Mouse (Mus musculus): Measurements from ENCODE around the gene Erp27. TPM values are rescaled to one million over a fixed set of nuclear protein-coding genes. Genes with fewer than 3 reads are reported as not detected.

Gene Erp27
- under 1 TPM in 1 of 2 experiments, not detected in 1; 0.20 TPM for total RNA-seq (2021)

DNA sequence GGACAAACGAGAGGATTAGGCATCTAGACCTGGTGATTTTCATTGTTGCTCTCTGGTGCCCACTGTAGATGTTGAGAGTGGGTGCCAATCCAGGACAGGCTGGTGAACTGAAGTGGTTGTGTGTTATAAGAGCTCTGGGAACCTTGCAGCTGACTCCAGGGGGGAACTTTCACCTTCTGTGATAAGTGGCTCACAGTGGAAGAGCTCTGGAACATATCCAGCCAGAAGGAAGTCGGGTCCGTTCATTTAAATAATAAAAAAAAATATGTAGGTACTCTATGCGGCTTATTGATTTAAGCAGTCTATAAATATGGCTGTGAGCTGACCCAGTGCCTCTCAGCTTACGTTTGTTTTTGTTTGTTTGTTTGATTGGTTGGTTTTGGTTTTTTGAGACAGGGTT lies at the start of gene Erp27:
TSS of gene Erp27 (minus strand) at position 101 of the 400 bp plus-strand sequence.
- DNase-seq: no peak

DNA sequence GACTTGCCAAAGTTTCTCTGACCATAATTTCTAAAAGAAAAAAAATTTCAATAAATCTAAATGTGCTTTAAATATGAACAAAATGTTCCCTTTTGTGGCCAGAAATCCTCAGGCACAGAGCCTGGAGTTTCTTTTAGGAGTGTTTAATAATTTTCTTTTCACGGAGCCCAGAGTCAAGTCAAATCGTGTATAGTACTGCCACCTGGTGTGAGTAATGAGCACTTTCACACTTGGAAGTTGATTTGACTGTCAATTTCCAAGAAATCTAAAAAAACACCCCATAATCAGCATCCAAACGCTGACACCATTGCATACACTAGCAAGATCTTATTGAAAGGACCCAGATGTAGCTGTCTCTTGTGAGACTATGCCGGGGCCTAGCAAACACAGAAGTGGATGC lies 46.9 kb upstream of the Erp27 start:
- DNase-seq: peak; percentile 20

DNA sequence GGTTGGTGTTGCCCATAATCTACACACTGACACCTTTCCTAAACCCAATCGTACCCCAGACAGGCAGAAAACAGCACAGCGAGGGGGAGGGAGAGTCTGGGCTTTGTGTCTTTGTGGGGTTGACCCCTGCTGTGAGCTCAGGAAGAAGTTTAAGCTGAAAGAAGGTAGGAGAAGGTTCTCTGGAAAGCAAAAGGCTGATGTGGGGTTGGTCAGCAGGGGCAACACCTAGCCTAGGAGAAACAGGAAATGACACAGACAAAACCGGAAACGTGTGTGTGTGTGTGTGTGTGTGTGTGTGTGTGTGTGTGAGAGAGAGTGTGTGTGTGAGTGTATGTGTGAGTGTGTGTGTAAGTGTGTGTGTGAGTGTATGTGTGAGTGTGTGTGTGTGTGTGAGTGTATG lies 45.5 kb upstream of the Erp27 start:
- no peak for DNase-seq

DNA sequence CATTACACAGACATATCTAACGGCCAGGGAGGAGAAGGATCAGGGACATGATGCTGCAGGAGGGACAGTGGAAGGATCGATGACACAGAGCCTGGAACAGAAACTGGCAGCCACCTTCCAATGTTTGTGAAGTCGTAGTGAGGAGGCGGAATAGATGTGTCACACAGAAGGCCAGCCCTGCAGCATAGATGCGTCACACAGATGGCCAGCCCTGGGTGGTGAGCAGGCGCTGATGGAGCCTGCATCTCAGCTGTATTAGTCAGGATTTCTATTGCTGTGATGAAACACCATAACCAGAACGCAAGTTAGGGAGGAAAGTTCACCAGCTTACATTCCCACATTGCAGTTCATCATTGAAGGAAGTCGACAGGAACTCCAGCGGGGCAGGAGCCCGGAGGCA lies 43.9 kb upstream of the Erp27 start:
- DNase-seq: no peak

DNA sequence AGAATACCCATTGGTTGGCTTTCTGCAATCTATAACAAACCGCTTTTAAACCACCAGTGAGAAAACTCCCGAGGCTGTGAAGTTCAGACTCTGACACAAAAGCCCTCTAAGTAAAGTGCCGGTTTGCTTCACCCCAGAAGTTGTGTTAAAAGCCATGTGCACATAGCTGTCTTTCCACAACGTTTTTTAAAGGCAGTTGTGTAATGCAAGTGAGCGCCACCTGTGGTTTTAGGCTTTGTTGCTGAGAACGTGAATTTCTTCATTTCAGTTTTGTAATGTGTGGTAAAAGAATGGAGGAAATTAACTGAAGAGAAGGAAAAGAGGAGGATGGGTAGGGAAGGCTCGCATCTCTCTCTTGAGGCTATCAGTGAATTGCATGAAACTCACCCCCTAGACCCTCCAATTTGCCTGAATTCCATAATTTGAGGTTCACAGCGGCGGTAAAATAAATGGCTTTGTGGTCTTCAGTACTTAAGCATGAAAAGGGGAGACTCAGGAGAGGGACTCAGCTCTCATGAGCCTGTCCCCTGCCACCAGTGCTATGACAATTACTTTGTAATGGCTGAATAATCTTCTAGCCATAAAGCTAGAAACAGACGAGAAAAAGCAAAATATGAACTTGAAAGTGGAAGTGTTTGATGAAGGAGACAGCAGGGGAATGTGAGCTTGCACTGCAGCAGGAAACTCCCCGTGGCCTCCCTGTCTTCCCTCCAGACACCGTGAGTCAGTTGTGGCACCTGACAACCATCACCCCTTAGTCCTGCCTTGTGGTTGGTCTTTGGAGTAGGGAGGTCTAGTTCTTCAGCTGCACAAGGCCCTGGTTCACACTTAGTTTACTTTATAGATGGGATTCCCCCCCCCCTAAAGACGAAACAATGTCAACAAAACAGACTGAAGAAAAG lies 42.9 kb upstream of the Erp27 start:
- no peak for DNase-seq

DNA sequence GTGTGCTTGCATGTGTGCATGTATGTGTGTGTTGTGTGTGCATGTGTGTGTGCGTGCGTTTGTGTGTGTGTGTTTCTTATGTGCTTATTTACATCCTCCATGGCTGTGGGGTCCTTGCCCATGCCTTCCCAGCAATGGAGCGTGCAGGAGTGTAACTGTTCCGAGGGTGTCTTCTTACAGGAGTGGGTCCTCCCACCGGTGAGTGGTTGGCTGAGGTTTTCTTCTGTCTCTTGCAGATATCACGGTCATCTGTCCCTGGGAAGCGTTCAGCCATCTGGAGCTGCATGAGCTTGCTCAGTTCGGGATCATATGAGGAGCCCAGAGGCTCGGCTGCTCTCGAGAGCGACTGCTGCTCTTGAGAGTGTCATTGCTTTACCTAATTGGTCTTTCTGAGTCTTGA lies 41.0 kb upstream of the Erp27 start:
- DNase-seq: no peak

DNA sequence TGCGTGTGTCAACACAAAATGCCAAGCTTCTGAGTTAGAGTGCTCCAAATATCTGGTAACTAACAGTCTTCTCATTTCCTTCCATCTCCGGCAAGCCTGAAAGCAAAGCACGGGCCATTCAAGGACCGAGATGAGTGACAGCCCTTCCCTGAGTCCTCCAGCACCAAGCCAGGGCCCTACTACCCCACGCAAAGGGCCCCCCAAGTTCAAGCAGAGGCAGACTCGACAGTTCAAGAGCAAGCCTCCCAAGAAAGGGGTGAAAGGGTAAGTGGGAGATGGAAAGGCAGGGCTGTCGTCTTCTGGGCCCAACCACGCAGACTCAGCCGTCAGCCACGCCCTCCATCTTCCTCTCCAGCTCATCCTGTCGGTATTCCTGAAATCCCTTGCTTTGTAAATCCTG lies 37.2 kb upstream of the Erp27 start:
- DNase-seq: no peak

DNA sequence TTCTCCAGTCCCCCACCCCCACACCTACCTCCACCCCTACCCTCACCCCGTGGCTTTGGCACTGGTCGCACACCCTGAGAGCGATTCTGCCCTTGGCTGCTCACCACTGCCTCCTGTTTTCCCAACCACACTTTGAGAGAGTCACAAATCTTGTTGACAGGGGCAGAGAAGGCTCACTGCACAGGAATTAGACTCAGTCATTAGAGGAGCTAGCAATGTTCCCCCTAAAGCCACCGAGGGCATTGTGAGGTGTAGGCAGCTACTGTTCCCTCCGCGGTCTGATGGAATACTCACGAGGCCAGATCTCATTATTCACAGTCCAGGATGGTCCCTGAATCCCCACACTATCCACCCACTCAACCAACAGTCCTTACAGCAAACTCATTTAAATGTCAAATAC lies 35.1 kb upstream of the Erp27 start:
- DNase-seq: no peak

DNA sequence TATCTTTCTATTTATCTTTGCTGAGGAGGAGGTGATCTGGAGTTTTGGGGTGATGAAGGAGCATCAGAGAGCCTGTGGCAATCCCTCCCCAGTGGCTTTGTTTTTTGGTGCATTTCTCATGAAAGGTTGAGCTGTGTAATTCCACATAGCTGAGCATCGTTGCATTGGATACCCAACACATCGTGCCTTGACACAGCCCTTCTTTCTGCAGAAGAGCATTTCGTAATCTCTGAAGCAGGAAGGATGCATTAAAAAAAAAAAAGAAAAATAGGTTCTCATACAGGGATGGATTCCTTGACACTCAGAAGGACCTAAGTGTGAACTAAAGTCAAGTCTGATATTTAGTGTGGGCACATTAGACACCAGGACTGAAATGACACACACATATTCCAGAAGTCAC lies 33.3 kb upstream of the Erp27 start:
- DNase-seq: no peak

DNA sequence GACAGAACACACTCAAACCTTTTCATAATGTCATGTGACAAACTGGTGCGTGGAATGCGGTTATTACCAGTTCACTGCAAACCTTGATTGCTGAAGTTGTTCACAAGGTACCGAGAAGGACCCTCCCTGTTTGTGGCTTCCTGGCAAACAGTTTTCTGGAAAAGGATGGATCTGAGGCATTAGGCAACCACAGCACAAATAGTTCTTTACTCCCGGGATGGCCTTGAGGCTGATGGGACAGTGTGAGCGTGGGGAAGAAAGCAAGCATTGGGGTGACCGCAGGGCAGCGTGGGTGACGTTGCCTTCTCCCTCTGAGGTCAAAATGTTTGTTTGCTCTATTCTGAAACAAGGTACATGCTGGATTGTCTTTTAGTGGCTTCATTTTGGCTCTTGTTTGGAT lies 32.7 kb upstream of the Erp27 start:
- DNase-seq: no peak

DNA sequence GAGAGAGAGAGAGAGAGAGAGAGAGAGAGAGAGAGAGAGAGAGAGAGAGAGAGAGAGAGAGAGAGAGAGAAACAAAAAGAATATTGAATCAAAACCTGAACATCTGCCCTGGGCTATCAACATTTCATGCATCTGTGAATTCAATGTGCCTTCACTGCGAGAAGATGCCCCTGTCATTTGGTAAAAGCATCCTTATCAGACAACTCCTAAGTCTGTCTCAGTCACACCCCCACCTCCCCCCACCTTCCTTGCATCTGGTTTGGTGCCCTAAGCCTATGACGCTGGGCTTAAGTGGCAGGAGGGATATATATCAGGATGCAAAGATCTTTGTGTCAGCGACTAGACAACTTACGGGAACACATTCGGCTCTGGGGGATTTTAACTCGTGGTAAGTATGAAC lies 32.2 kb upstream of the Erp27 start:
- DNase-seq: no peak

DNA sequence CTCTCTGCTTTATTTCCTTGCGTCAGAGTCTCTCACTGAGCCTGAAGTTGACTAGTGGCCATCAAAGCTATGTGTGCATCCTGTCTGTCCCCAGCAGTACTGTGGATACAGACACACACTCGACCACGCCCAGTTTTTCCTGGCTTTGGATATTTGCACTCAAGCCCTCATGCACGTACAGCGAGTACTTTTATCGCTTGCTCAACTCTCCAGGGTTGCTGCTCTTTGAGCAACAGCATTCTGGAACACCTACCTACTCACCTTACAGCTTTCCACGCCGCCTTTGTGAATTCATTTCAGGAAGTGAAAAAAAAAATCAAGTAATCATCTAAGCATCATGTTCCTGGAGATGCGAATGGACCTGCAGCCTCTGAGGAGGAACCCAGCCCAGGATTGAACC lies 30.9 kb upstream of the Erp27 start:
- DNase-seq: no peak

DNA sequence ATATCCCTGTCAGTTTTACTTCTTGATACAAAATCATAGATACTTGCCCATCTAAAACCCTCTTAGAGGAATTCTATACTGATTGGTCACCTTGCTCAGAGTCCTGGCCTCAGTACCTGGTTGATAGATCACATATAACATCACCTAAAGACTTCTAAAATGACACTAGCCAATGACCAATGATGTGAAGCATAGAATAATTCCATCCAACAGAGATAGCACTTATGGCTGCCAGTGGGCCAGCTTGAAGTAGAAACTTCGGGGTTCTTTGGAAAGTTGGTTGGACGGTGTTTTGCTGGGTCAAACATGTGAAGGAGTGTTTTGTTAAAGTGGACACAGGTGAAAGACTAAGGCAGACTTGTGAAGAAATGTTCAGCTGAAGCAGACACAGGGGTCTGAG lies 28.2 kb upstream of the Erp27 start:
- no peak for DNase-seq

DNA sequence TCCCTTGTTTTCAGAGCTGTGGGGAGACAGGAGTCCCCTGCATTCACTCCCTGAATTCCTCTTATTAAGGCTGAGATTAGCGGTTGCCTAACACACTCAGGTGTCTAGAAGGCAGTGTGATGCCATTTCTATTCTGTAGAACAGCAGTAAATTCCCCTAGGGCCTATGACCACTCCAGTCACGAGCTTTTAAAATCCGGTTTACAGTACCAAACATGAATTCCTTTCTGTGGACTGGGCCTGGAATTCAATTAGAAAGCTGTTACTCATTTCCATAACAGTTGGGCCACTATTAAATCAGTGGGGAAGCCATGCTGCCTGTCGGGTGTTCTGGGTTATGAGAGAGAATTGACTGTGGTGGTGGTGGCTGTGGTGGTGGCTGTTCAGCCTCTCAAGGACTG lies 25.7 kb upstream of the Erp27 start:
- no peak for DNase-seq

DNA sequence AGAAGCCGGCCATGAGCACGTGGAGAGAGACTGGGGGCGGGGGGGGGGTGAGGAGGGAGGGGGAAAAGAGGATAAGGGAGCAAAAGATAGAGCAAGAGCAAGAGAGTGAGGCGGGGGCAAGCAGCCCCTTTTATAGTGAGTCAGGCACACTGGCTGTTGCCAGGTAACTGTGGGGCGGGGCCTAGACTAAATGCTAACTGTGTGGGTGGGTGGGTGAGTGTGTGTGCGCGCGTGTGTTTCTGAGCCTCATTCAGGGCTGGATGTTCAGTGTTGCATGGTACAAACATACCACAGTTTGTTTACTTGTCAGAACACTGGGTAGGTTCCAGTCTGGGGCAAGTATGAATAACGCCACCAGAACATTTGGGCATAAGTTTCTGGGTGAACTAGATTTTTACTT lies 25.0 kb upstream of the Erp27 start:
- DNase-seq: no peak

DNA sequence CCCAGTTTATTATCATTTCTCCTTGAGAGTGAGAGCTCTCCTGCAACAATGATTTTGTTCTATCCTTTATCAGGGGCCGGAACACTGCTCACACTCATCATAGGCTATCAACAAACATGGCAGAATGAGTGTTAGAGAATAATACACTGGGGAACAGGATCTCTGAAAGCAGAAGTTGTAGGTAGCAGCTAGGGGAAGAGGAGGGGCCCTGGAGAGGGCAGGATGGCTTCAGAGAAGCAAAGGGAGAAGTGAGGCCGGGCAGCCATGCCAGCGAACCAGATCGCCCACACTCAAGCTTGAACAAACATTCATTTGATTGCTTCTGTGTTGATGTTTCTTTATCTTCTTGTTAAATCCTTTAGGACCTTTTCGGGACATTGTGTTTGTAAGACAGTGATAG lies 24.3 kb upstream of the Erp27 start:
- no peak for DNase-seq

DNA sequence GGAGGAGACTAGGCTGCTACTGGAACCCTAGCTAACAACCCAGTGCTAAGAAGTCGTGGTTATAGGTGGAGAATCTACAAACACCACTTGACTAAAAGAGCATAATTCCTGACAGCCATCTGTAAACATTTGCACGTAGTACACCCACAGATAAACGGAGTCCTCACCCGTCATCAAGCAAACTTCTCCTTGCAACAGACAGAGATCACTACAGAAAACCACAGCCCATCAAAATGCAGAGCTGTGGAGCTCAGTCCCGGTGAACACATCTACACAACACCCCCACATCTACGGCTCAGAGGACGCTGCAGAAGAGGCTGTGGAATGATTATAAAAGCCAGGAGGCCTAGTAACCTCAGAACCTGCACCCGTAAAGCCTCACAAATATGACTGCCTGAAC lies 22.5 kb upstream of the Erp27 start:
- no peak for DNase-seq

DNA sequence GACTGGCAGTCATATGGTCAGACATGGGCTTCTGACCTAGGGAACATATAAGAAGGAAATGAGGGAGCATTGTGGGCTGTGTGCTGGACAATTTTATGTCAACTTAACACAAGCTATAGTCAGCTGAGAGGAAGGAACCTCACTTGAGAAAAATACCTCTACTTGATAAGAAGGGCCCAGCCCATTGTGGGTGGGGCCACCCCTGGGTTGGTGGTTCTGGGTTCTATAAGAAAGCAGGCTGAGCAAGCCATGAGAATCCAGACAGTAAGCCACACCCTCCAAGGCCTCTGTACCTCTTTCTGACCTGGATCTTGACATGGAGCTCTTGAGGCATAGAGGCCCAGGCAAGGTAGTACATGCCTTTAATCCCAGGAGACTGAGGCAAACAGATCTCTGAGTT lies 21.4 kb upstream of the Erp27 start:
- DNase-seq: no peak

DNA sequence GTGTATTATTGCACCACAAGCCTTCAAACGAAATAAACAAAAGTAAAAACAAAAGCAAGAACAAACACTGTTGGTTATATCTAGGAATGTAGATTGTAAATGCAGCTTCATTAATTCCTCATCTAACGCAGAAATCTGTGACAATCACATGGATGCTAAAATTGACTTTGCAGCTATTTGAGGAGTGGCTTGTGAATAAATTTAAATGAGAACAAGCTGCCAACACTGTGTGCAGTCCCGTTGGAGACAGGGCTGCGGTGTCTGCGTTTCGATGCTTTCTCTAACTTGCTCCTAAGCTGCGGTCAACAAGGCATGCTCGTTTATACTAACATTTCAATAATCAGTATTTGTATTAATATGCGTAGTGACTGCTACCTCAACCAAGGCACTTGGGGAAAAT lies 20.3 kb upstream of the Erp27 start:
- DNase-seq: no peak

DNA sequence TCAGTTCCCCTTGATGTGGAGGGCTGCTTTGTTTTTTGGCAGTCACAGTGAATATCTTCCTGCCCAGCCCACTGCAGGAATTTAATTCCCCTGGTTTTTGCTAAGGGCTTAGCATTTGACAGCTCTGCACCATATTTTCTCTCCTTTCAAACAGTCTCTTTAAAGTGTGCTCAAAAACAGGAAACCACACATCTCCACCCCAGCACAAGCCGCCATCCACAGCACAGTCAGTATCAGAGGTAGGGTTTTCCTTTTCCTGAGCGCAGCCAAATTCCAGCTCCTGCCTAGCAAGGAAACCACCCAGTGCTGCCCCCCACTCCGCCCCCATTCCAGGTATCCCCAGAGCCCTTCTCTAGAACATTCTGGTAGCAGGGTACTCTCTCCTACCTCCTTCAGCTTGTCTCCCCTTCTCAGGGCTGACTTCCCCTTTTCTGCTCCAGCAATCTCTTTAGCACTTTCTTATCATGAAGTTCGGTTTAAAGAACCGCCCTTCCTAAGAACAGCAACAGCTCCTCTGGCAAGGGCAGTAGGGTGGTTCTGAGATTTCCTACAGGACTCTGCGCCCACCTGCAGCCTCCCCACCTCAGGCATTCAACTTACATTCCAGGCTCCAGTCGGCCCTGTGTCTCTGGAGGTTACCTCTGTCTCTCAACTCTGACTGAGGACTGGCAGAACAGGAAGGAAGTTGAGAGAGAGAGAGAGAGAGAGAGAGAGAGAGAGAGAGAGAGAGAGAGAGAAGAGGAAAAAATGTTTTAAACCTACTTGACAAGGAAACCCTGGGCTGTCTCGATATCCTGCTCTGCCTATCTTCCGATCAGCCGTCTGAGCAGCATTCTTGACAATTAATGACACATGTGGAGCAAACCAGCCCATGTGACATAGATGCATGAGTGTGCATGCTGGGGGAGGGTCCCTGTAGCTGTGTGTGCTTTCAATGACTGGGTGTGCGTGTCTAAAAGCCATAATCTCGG lies 19.4 kb upstream of the Erp27 start, which contains the start of gene Arhgdib:
TSS of gene Arhgdib (minus strand) at position 849 of the 971 bp plus-strand sequence.
- DNase-seq: no peak

DNA sequence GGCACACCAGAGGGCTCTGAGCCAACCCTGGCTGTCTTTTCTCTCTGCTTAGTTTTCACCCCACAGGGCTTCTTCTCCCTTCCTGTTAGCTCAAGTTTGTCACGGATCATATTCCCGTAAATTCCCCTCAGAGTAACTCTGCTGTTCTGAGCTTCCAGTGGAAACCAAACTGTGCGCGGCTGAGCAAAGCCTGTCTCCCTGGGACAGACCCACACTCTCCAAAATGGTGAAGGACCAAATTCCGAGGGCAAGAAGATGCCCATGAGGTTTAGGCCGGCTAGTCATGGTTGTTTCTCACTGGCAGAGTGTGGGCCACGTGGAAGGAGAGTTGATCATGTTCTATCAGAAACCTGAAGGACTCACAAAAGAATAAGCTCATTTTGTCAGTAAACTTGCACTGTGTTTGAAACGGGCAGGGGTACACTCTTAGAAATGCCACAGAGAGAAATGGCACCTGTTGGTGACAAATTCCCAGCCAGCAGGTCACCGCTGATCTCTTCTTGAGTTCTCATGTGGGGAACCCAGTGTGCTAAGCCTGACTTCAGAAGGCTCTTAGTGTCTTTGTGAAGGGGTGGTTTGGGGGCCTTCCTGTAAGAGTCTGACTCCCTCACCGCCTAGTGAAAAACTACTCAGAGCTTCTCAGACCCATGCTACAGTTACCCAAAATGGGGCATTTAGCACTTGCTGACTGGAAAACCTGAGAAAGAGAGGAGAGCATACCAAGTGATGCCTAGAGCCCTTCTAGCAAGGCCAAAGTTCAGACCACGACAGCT lies 18.4 kb upstream of the Erp27 start:
- DNase-seq: no peak

DNA sequence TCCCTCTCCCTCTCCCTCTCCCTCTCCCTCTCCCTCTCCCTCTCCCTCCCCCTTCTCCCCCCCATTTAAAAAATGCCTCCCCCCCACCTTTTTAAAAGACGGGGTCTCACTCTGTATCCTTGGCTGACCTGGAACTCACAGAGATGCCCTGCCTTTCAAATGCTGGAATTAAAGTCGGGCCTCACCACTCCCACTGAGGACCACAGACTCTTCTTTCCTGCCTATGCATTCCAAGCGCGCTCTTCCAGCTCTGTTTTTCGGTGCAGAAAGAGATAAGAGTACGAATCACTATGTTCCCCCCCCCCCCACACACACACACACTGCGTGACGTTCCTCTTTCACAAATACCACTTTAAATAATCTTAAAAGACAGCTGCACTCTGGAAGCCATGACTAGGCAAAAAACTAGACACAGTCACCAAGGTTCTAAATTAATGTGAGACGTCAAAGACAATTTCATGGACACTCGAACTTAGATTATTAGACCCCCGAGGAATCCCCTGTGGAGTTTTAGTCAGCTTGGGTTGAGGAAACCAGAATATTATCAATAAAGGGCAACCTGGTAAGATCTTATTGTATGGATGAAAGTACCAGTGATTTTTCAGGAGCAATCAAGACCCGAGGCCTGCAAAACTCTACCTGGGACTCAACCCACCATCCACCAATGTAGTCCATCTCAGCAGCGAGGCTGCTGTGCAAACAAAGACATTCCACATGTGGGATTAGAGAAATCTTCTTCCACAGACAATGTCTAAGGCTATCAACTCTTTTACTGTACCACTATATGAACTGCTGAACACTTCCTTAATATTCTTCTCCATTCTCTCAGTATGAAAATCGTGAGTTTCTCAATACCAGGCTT lies 17.6 kb upstream of the Erp27 start:
- DNase-seq: no peak
